Mouse (Mus musculus) midbrain, postnatal 0 days (tissue): ENCODE results near the gene Hsh2d. TPM values are rescaled to one million over a fixed set of nuclear protein-coding genes. Genes with fewer than 3 reads are reported as not detected.

Experiments
- ATAC-seq: fragments of 200-750 bp; cut with Nextera tagmentation; 2 replicates; pipeline ENCODE4 v1.8.0; 2017; ENCODE audit warnings: moderate number of reproducible peaks, mild to moderate bottlenecking, moderate TSS enrichment, moderate library complexity; ENCODE audit not compliant: low FRiP score
- DNase-seq: peaks from one replicate; pipeline ENCODE4 v3.0.0-alpha.2; 2015; ENCODE audit warnings: low spot score
- H3K27ac ChIP-seq: fragments of 300-500 bp; sonication (generic); 2 replicates; pipeline ENCODE4 v1.5.1; 2014; ENCODE audit warnings: low read depth, mild to moderate bottlenecking, low read length, mixed read lengths
- H3K27me3 ChIP-seq: fragments of 300-500 bp; sonication (generic); 2 replicates; pipeline ENCODE4 v1.6.1; 2014; ENCODE audit warnings: low read length, control low read depth, mixed read lengths; ENCODE audit not compliant: insufficient read depth
- H3K36me3 ChIP-seq: fragments of 300-500 bp; sonication (generic); 2 replicates; pipeline ENCODE4 v1.6.1; 2014; ENCODE audit warnings: low read length, control low read depth, mixed read lengths; ENCODE audit not compliant: insufficient read depth
- H3K4me1 ChIP-seq: fragments of 300-500 bp; sonication (generic); 2 replicates; pipeline ENCODE4 v1.6.1; 2014; ENCODE audit warnings: mild to moderate bottlenecking, control low read depth, antibody characterized with exemption, low read length, mixed read lengths; ENCODE audit not compliant: insufficient read depth
- H3K4me2 ChIP-seq: fragments of 300-500 bp; sonication (generic); 2 replicates; pipeline ENCODE4 v1.6.1; 2014; ENCODE audit warnings: low read depth, mild to moderate bottlenecking, low read length, mixed read lengths; ENCODE audit not compliant: poor library complexity, severe bottlenecking
- H3K4me3 ChIP-seq: fragments of 300-500 bp; sonication (generic); 2 replicates; pipeline ENCODE4 v1.5.1; 2014; ENCODE audit warnings: low read depth, mild to moderate bottlenecking, low read length, moderate library complexity
- H3K9ac ChIP-seq: fragments of 300-500 bp; sonication (generic); replicated peaks from 2 replicates; pipeline ENCODE4 v1.6.1; 2014; ENCODE audit warnings: mild to moderate bottlenecking, low read length, moderate library complexity, mixed read lengths; ENCODE audit not compliant: poor library complexity, severe bottlenecking
- H3K9me3 ChIP-seq: fragments of 300-500 bp; sonication (generic); 2 replicates; pipeline ENCODE4 v1.6.1; 2016; ENCODE audit warnings: low read length, control low read depth
- CTCF ChIP-seq: IDR thresholded peaks from 2 replicates; pipeline ENCODE4 v1.5.1; 2016; ENCODE audit warnings: antibody characterized with exemption, mild to moderate bottlenecking
- whole genome bisulfite sequencing: fragments of 180-500 bp; shearing (Covaris S2); extraction: QIAGEN DNeasy Blood & Tissue Kit; methylation state at CpG from one replicate; pipeline ENCODE4 v1.1.7; 2014; 5-methylcytosine and 5-hydroxymethylcytosine counted together
- polyA plus RNA-seq: library from polyadenylated mRNA; unstranded; fragments of >200 nt; fragmentation: Nextera tagmentation; extraction: Ambion mirVana; gene quantifications from 2 replicates; pipeline ENCODE4 v1.2.1, GENCODE M21; 2015
- total RNA-seq: library from RNA; depleted of rRNA; stranded (reverse); fragments of >200 nt; gene quantifications from 2 replicates; pipeline ENCODE4 v1.2.3, GENCODE M21; 2014

The Hsh2d gene
- total and polyA plus RNA-seq, 2 experiments from 2014 or later = 0.55 TPM; not detected in 1

GRCm38 (mm10) chr8:72160007-72160406, 29.4 kb upstream of the Hsh2d start:
- DNase-seq = no peak
- ATAC-seq = no peak
- Histone ChIP-seq H3K4me2 (peak overlapping the region; percentile 52), H3K27ac (no peak overlapping the region), H3K4me3 (peak overlapping the region; percentile 43), H3K27me3 (no peaks in the 10 kb centered on the region), H3K9me3 (no peaks in the 10 kb centered on the region), H3K4me1 (peaks cover 7% of the 10 kb centered on the region; the same call in 1 of the 2 replicates), H3K36me3 (no peaks in the 10 kb centered on the region; the same call in 1 of the 2 replicates), H3K9ac (no peak overlapping the region)
- WGBS = 72% methylated on average over 3 of the region's 3 CpGs
- 0 out of 2 replicates have a peak, but pooled peaks have one; percentile 20 for TF ChIP-seq CTCF

DNA sequence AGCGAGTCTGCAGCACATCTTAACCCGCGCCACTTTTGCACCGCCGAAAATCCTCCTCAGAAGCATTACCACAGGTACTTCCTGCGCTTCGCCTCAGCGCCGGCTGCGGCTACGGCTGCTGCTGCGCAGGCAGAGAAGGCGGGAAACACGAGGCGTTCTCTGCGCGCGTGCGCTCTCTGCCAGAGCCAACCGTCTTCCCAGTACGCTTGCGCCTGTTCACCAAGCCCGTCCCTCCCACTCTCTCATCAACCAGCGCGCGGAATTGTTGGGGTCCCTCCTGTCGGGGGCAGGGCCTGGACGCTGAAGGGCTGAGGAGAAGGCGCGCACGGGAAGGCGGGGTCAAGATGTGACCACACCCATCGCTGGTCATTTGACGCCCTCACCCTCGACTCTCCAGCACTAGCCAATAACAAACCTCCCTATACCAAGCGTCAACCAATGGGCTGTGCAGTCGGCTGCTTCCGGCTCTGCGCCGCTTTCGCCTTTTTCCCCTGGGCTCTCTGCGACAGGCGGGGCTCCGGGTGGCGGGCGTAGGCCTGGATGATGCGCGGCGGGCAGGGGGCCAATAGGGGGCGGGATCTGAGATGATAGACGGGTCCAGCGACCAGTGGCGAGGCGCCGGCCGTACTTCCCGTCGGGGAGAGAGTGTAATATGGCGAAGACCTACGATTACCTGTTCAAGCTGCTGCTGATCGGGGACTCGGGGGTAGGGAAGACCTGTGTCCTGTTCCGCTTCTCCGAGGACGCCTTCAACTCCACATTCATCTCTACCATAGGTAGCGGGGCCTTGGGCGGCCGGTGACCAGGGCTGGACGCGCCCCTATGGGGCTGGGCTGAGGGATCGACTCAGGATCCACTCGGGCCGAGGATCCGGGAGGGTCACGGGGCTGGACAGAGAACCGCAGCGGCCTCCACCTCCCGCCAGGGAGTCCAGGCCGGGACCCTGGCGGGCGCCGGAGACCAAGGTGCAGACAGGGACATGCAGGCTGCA, 28.4 kb upstream of the Hsh2d start, which contains the start of gene Rab8a:
Rab8a (plus strand) TSS at position 494 of the 991 bp plus-strand sequence.
- DNase-seq (peak; percentile 100), ATAC-seq (peak; percentile 99)
- Histone ChIP-seq H3K4me3 (peak within 1 kb of the TSS; percentile 86), H3K27me3 (no peaks in the 10 kb centered on the region), H3K9ac (peak within 1 kb of the TSS; percentile 81), H3K4me1 (peaks cover 7% of the 10 kb centered on the region; the same call in 1 of the 2 replicates), H3K36me3 (no peaks in the 10 kb centered on the region; the same call in 1 of the 2 replicates), H3K27ac (peak within 1 kb of the TSS; percentile 85), H3K9me3 (no peaks in the 10 kb centered on the region), H3K4me2 (peak within 1 kb of the TSS; percentile 75)
- TF ChIP-seq CTCF = peak; percentile 33
- WGBS = under 1% methylated on average over 75 of the region's 82 CpGs

DNA sequence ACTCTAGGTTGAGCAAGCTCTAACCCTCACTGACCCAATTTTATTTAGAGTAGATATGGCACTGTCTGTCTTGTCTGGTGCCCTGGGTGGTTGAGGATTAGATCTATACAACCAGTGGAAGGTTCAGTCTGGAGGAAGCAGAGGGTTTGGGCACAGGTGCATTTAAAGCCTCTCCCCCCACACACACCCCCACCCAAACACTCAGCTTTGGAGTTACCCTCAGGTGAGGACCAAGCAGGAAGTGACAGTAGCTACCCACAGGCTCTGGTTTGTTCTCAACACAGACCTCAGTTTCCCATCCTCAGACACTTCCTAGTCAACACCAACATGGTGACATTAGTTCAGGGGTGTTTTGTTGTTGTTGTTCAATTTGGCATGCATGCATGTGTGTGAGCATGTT, 26.6 kb upstream of the Hsh2d start:
- no peak for DNase-seq
- no peak overlapping the region for H3K4me3 ChIP-seq
- no peak for TF ChIP-seq CTCF
- H3K9me3 ChIP-seq = no peaks in the 10 kb centered on the region
- no peak overlapping the region for H3K9ac ChIP-seq
- H3K4me2 ChIP-seq = no peak overlapping the region; the same call in 1 of the 2 replicates
- H3K36me3 ChIP-seq = peaks cover 5% of the 10 kb centered on the region; the same call in 1 of the 2 replicates
- ATAC-seq = no peak
- H3K27me3 ChIP-seq = no peaks in the 10 kb centered on the region
- no peak overlapping the region for H3K27ac ChIP-seq
- peaks cover 7% of the 10 kb centered on the region; the same call in 1 of the 2 replicates for H3K4me1 ChIP-seq

DNA sequence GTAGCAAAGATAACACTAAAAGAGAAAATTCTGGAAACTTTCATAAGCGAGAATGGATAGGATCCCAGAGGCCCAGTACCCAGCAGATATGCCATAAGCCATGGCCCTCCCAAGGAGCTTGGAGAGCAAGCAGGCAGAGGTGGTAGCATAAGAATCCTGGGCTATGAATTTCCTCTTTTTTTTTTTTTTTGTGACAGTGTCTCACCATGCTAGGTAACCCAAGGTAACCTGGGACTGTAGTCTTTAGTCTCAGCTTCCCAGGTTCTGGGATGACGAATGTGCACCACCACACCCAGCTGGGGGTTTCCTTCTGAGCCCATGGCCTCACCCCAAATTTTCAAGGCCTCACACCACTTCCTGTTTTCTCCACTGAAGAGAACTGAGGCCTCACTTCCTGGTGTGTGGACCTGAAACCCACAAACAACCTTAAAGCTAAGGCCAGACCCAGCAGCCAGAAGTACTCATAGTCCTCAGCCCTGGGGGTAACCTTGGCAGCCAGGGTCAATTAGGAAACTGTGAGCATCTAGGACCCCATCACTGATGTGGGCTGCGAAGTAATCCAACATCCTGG, 20.3 kb upstream of the Hsh2d start:
- Histone ChIP-seq H3K4me1 (no peaks in the 10 kb centered on the region), H3K27me3 (no peaks in the 10 kb centered on the region), H3K4me2 (no peak overlapping the region), H3K36me3 (peaks cover 61% of the 10 kb centered on the region), H3K27ac (no peak overlapping the region), H3K4me3 (no peak overlapping the region), H3K9me3 (no peaks in the 10 kb centered on the region), H3K9ac (no peak overlapping the region)
- DNase-seq (no peak), ATAC-seq (no peak)
- 95% methylated on average over 3 of the region's 3 CpGs for WGBS
- TF ChIP-seq CTCF = no peak

GRCm38 (mm10) chr8:72169681-72170249, 19.7 kb upstream of the Hsh2d start:
- ATAC-seq (no peak), DNase-seq (no peak)
- TF ChIP-seq CTCF = no peak
- 94% methylated on average over 3 of the region's 3 CpGs for WGBS
- H3K36me3 ChIP-seq = peaks cover 66% of the 10 kb centered on the region
- no peaks in the 10 kb centered on the region for H3K9me3 ChIP-seq
- no peak overlapping the region for H3K4me3 ChIP-seq
- no peak overlapping the region for H3K9ac ChIP-seq
- H3K4me1 ChIP-seq = no peaks in the 10 kb centered on the region
- H3K4me2 ChIP-seq = no peak overlapping the region
- H3K27me3 ChIP-seq = no peaks in the 10 kb centered on the region
- no peak overlapping the region for H3K27ac ChIP-seq
